Mouse (Mus musculus): ENCODE data around the gene Actbl2. TPM values are rescaled to one million over a fixed set of nuclear protein-coding genes. Genes with fewer than 3 reads are reported as not detected.

Actbl2 gene
- not detected in 2 replicates for polyA plus RNA-seq (2016; fragmentation: Nextera tagmentation; extraction: Ambion mirVana)

DNA sequence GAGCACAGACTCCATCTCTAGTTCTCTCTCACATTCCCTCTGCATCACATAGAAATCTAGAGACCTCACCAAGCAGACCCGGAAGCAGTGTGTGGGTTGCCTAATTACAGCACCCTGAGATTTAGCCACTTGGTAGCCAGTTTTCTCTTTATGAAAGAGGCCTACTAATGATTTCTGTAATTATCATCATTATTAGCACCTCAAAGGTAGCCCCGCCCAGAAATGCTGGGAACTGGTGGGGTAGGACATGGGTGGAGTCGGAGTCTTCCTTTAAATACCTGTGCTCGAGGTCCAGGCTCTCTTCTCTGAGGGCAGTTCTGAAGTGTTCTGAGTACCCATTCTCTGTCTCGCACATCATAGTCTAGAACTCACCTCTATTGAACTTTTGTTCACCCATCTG lies at the start of gene Actbl2:
TSS of gene Actbl2 (plus strand) at position 301 of the 400 bp plus-strand sequence.
- H3K4me3 ChIP-seq, result no peak within 1 kb of the TSS
- H3K9ac ChIP-seq, result no peak within 1 kb of the TSS
- H3K36me3 ChIP-seq, result no peaks in the 10 kb centered on the region
- no peaks in the 10 kb centered on the region for H3K27me3 ChIP-seq (replicated peaks)
- ATAC-seq, result no peak
- H3K27ac ChIP-seq, result no peak within 1 kb of the TSS
- no peaks in the 10 kb centered on the region for H3K4me1 ChIP-seq
- no peaks in the 10 kb centered on the region for H3K9me3 ChIP-seq (replicated peaks)
- 69% methylated on average over 5 of the region's 5 CpGs for WGBS (ENCODE audit: insufficient replicate concordance)
- no peak within 1 kb of the TSS for H3K4me2 ChIP-seq

DNA sequence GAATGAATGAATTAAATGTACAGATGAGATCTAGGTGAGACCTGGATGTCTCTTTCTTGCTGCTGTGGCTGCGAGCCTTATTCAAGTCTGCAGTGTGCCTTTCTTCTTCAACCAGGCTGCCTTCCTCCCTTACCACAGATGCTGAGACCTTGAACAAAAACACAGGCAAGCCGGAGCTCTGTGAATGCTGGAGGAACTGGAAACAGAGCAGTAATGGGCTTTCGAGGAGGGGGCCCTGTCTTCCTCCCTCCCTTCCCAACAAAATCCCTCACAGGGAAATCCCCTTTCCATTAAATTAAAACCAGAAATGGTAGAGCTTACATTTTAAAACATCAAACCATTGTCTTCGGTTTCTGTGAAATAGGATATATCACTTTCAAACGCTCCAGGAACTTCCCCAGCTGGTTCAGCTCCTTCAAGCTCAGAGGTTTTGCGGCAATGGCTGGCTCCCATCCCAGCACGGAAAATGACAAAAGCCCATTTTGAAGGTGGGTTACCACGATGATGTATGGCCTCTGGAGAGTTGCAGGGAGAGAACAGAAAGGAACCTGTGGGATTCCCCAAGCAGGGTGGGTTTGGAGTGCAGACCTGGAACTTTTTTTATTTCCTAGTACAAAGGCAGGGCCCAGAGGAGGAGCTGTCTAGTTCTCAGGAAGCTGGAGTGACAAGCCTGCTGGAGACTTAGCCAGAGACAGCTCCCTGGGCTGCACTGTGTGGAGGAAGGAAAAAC lies 44.0 kb upstream of the Actbl2 start:
- Histone ChIP-seq H3K4me2 (no peak overlapping the region), H3K36me3 (no peaks in the 10 kb centered on the region), H3K27ac (no peak overlapping the region), H3K4me1 (no peaks in the 10 kb centered on the region), H3K4me3 (no peak overlapping the region), H3K9me3 (replicated peaks) (no peaks in the 10 kb centered on the region), H3K27me3 (replicated peaks) (no peaks in the 10 kb centered on the region), H3K9ac (no peak overlapping the region)
- ATAC-seq, result no peak
- 53% methylated on average over 8 of the region's 8 CpGs for WGBS (ENCODE audit: insufficient replicate concordance)

DNA sequence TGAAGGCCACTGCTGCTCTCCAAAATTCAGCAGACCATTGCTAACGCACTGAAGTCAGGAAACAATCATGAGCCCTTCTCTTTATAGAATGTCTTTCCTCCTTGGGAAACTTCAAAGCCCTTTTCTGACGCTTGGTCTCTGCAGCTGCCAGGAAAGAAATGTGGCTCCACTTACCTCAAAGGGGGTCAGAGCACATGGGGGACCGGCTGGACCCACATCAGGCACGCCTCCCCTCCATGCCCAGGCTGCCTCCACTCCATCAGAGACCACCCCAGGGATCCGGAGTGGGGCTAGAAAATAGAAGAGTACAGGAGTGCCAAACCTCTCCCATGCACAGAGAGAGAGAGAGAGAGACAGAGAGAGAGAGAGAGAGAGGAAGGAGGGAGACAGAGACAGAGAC lies 26.0 kb upstream of the Actbl2 start:
- WGBS (ENCODE audit: insufficient replicate concordance), result 49% methylated on average over 5 of the region's 5 CpGs
- H3K4me1 ChIP-seq, result 0 out of 2 replicates have a peak, but pooled peaks cover 3% of the 10 kb centered on the region
- no peak overlapping the region for H3K4me2 ChIP-seq
- no peak for ATAC-seq
- H3K9me3 ChIP-seq (replicated peaks), result no peaks in the 10 kb centered on the region
- H3K36me3 ChIP-seq, result no peaks in the 10 kb centered on the region
- H3K27me3 ChIP-seq (replicated peaks), result peaks cover 4% of the 10 kb centered on the region; the same call in 1 of the 2 replicates
- H3K9ac ChIP-seq, result no peak overlapping the region
- no peak overlapping the region for H3K4me3 ChIP-seq
- H3K27ac ChIP-seq, result no peak overlapping the region

DNA sequence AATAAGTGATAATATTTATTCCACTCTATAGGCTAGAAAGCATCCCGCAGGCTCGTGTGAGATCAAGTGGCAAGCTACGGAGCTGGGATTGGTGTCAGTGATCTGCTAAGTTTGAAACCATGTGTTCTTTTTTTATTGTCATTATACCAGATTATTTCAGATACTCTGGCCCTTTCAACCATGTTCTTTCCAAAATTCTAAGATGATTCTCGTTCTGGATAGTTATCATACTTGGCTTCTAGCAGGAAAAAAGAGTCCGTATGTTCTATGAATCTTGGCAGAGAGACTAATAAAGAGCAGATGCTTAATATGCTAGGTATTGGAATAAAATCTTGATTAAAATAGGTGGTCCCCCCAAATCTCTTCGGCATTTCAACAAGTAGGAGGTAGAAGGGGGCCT lies 25.3 kb upstream of the Actbl2 start:
- no peak overlapping the region for H3K9ac ChIP-seq
- H3K4me3 ChIP-seq, result no peak overlapping the region
- H3K27ac ChIP-seq, result no peak overlapping the region
- no peak overlapping the region for H3K4me2 ChIP-seq
- H3K9me3 ChIP-seq (replicated peaks), result no peaks in the 10 kb centered on the region
- 0 out of 2 replicates have a peak, but pooled peaks cover 3% of the 10 kb centered on the region for H3K4me1 ChIP-seq
- peaks cover 4% of the 10 kb centered on the region; the same call in 1 of the 2 replicates for H3K27me3 ChIP-seq (replicated peaks)
- no peaks in the 10 kb centered on the region for H3K36me3 ChIP-seq
- ATAC-seq, result no peak
- 74% methylated on average over 6 of the region's 6 CpGs for WGBS (ENCODE audit: insufficient replicate concordance)

DNA sequence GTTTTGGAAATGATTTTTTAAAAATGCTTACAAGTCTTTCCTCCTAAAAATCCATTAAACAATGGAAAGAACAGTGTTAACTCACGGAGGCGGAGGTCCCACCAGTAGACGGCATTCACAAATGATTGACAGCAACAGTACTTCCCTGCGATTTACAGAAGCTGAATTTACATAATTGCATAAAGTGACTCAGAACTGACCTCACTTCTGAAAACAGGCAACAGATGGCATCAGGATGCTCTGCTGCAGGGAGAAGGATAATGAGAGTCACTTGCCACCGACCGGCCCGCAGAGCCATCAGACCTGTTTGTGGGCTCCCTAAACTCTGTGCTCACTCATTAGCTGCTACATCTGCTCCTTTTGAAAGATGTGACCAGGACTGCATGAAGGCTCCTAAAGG lies 22.4 kb upstream of the Actbl2 start:
- Histone ChIP-seq H3K4me2 (no peak overlapping the region), H3K4me3 (no peak overlapping the region), H3K27me3 (replicated peaks) (peaks cover 4% of the 10 kb centered on the region; the same call in 1 of the 2 replicates), H3K4me1 (0 out of 2 replicates have a peak, but pooled peaks cover 3% of the 10 kb centered on the region), H3K36me3 (no peaks in the 10 kb centered on the region), H3K9me3 (replicated peaks) (no peaks in the 10 kb centered on the region), H3K27ac (no peak overlapping the region), H3K9ac (no peak overlapping the region)
- no peak for ATAC-seq
- 67% methylated on average over 7 of the region's 7 CpGs for WGBS (ENCODE audit: insufficient replicate concordance)

DNA sequence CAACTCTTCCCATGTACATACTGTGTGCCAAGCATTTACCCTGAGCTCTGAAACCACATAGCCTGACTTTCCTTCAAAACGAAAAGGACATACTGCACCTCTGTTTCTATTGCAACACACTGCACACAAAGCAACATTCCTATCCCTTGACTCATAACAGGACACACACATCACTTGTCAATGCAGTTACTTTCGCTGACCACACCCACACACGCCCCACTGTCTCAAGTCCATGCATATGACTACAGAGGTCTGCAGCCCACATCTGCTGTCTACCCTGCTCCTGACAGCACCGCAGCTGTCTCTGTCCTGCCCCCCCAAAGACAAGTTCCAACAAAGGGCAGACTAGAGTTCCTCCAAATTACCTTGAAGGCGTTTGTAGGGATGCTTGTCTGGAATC lies 21.5 kb upstream of the Actbl2 start:
- Histone ChIP-seq H3K27me3 (replicated peaks) (peaks cover 4% of the 10 kb centered on the region; the same call in 1 of the 2 replicates), H3K4me1 (0 out of 2 replicates have a peak, but pooled peaks cover 3% of the 10 kb centered on the region), H3K9me3 (replicated peaks) (no peaks in the 10 kb centered on the region), H3K36me3 (no peaks in the 10 kb centered on the region), H3K4me2 (no peak overlapping the region), H3K27ac (no peak overlapping the region), H3K9ac (no peak overlapping the region), H3K4me3 (no peak overlapping the region)
- 45% methylated on average over 5 of the region's 5 CpGs for WGBS (ENCODE audit: insufficient replicate concordance)
- ATAC-seq, result no peak

DNA sequence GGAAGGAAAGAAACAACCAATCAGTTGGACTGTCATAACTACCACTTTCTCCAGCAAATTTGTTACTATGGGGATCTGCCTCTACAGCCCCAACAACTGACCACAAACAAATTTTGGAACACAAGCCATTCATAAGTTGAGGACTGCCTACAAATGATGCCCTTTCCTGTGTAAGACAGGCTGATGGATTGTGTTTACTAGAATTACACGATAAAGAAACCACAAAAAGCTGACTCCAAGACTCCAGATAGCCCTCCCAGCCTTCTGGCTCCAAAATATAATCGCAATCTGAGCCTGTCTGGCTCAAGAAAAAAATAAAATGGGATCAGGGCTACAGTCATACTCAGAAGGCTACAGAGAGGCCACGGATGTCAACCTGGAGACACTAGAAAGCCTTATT lies 20.2 kb upstream of the Actbl2 start:
- 0 out of 2 replicates have a peak, but pooled peaks cover 3% of the 10 kb centered on the region for H3K4me1 ChIP-seq
- H3K27ac ChIP-seq, result no peak overlapping the region
- no peaks in the 10 kb centered on the region for H3K27me3 ChIP-seq (replicated peaks)
- H3K4me3 ChIP-seq, result no peak overlapping the region
- WGBS (ENCODE audit: insufficient replicate concordance), result 23% methylated on average over 3 of the region's 3 CpGs
- no peaks in the 10 kb centered on the region for H3K36me3 ChIP-seq
- no peaks in the 10 kb centered on the region for H3K9me3 ChIP-seq (replicated peaks)
- ATAC-seq, result no peak
- H3K9ac ChIP-seq, result no peak overlapping the region
- no peak overlapping the region for H3K4me2 ChIP-seq

DNA sequence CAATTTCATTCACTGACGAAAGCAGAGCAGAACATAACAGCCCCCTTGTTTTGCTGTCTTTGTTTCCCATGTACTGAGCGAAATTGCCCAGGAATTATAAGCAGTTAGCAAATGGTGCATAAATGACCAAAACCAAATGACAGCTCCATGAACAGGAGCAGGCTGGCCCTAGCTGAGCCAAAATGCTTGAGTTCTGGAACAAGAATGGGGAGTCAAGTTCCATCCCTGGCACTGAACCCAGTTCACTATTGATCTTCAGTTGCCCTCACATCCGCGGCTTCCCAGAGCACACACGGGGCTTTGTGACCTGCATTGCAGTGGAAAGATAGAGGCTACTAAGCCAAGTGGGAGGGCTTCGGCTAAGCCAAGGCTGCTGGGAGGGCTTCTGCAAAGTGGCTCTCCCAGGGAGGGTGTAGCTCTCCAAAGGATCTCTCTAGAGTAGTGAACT lies 19.1 kb upstream of the Actbl2 start:
- Histone ChIP-seq H3K9me3 (replicated peaks) (no peaks in the 10 kb centered on the region), H3K4me3 (no peak overlapping the region), H3K9ac (no peak overlapping the region), H3K4me2 (no peak overlapping the region), H3K4me1 (0 out of 2 replicates have a peak, but pooled peaks cover 3% of the 10 kb centered on the region), H3K27ac (no peak overlapping the region), H3K27me3 (replicated peaks) (no peaks in the 10 kb centered on the region), H3K36me3 (no peaks in the 10 kb centered on the region)
- WGBS (ENCODE audit: insufficient replicate concordance), result 65% methylated on average over 6 of the region's 6 CpGs
- ATAC-seq, result no peak

DNA sequence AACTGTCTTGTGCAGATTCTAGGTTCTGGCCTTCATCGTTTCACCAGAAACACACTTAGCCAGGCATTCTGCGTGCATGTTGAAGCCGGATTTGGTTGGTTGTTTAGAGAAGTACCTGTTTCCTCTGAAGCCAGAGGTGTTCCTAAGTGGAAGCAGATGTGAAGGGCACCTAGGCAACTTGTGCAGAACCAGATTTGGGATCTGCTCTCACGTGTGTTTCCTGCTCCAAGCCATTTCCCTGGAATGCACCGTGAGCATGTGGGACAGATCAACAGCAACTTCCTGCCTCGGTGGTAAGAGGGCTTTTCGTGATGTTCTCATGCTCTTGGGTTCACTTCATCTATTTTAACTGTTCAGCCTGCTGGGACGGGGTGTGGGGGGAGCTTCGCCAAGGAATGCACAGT lies 18.4 kb upstream of the Actbl2 start:
- no peaks in the 10 kb centered on the region for H3K36me3 ChIP-seq
- ATAC-seq, result no peak
- WGBS (ENCODE audit: insufficient replicate concordance), result 57% methylated on average over 9 of the region's 9 CpGs
- H3K9ac ChIP-seq, result no peak overlapping the region
- H3K27ac ChIP-seq, result no peak overlapping the region
- no peaks in the 10 kb centered on the region for H3K9me3 ChIP-seq (replicated peaks)
- H3K4me1 ChIP-seq, result 0 out of 2 replicates have a peak, but pooled peaks cover 3% of the 10 kb centered on the region
- H3K4me2 ChIP-seq, result no peak overlapping the region
- H3K4me3 ChIP-seq, result no peak overlapping the region
- no peaks in the 10 kb centered on the region for H3K27me3 ChIP-seq (replicated peaks)

DNA sequence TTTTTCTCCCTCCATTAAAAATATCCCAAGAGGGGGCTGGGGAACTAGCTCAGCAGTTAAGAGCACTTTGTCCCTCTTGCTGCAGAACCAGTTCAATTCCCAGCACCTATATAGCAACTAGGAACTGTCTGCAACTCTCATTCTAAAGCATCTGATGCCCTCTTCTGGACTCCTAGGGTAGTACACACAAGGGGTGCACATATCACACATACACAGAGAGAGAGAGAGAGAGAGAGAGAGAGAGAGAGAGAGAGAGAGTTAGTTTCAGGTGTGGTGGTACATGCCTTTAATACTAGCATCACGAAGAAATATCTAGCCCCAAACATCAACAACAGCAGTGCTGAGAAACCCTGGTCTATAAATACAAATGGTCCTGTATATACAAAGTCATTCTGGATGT lies 17.5 kb upstream of the Actbl2 start:
- 0 out of 2 replicates have a peak, but pooled peaks cover 3% of the 10 kb centered on the region for H3K4me1 ChIP-seq
- no peaks in the 10 kb centered on the region for H3K36me3 ChIP-seq
- no peak overlapping the region for H3K9ac ChIP-seq
- no peak for ATAC-seq
- H3K9me3 ChIP-seq (replicated peaks), result no peaks in the 10 kb centered on the region
- H3K27me3 ChIP-seq (replicated peaks), result no peaks in the 10 kb centered on the region
- no peak overlapping the region for H3K27ac ChIP-seq
- no peak overlapping the region for H3K4me2 ChIP-seq
- H3K4me3 ChIP-seq, result no peak overlapping the region
- WGBS (ENCODE audit: insufficient replicate concordance), result 60% methylated on average over 1 of the region's 1 CpGs

DNA sequence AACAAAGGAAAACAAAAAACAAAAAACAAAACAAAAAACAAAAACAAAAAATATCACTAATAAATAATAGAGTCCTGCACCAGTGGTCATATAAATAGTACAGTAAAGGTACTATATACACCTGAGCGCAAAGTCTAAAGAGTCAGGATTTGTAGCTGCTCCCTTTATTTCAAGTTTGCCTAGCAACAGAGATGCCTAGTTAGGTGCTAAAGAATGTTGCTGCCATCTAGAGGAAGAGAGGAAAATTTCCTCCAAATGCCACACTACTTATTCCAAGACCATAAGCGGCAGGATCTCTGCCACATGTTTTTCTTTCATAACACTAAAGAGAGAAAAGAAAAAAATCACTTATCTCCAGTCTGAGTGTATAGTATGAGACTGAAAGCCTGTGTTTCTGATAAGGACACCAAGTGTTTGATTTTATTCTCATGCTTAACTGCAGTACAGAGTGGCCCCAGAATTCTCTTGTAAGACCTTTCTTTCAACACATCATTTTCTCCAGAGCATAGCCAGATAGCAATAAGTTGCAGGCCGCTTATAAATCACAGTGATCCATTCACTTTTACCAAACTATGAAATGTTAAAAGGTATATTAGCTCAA lies 16.8 kb upstream of the Actbl2 start:
- Histone ChIP-seq H3K36me3 (no peaks in the 10 kb centered on the region), H3K27me3 (replicated peaks) (no peaks in the 10 kb centered on the region), H3K4me3 (no peak overlapping the region), H3K4me1 (0 out of 2 replicates have a peak, but pooled peaks cover 3% of the 10 kb centered on the region), H3K27ac (no peak overlapping the region), H3K4me2 (no peak overlapping the region), H3K9me3 (replicated peaks) (no peaks in the 10 kb centered on the region), H3K9ac (no peak overlapping the region)
- no peak for ATAC-seq
- 35% methylated on average over 3 of the region's 3 CpGs for WGBS (ENCODE audit: insufficient replicate concordance)

DNA sequence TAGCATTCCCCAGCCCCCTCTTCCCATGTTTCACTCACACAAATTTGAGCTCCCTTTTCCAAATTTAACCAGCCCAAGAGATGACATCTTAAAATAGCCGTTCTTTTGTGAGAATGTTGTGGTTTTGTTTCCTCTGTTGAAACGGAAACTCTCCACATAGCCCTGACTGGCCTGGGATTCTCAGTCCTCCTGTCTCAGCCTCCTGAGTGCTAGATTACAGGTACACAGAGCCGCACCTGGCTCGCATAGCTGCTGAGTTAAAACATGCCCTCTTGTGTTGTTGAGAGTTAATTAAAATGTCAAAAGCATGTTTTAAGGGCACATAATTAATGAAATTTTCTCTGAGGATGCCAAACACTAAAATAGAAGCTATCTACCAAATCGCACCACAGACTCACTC lies 3.7 kb upstream of the Actbl2 start:
- 55% methylated on average over 5 of the region's 5 CpGs for WGBS (ENCODE audit: insufficient replicate concordance)
- H3K9ac ChIP-seq, result no peak overlapping the region
- no peaks in the 10 kb centered on the region for H3K36me3 ChIP-seq
- H3K4me2 ChIP-seq, result no peak overlapping the region
- no peak overlapping the region for H3K4me3 ChIP-seq
- no peaks in the 10 kb centered on the region for H3K4me1 ChIP-seq
- H3K27ac ChIP-seq, result no peak overlapping the region
- ATAC-seq, result no peak
- no peaks in the 10 kb centered on the region for H3K9me3 ChIP-seq (replicated peaks)
- H3K27me3 ChIP-seq (replicated peaks), result no peaks in the 10 kb centered on the region
